Mouse (Mus musculus) MEL (cell line): ENCODE measurements around the gene Npas3.

ENCODE experiments used
- MXI1 ChIP-seq: IDR thresholded peaks from 2 replicates; pipeline ENCODE4 v1.6.1; 2011; ENCODE audit warnings: mild to moderate bottlenecking, low read depth, low read length, improper control_type of control experiment
- POLR2A ChIP-seq, 2 experiments: IDR thresholded peaks; 2 replicates each; pipeline ENCODE4 v1.6.1; 2011 to 2012; ENCODE audit warnings: low read length in 2 of 2, mild to moderate bottlenecking in 2 of 2, control low read depth in 1 of 2, improper control_type of control experiment in 1 of 2, low read depth in 1 of 2, moderate library complexity in 1 of 2; ENCODE audit not compliant: control insufficient read depth in 1 of 2, insufficient read depth in 1 of 2, poor library complexity in 1 of 2
- SMC3 ChIP-seq: IDR thresholded peaks from 2 replicates; pipeline ENCODE4 v1.6.1; 2011; ENCODE audit warnings: low read depth, low read length, improper control_type of control experiment

GRCm38 (mm10) chr12:53321018-53321417 lies 72.5 kb downstream of the Npas3 start:
- no peak for TF ChIP-seq POLR2A (IDR thresholded peaks at IDR 0.05; ENCODE audit: control insufficient read depth in 1 of 2, insufficient read depth in 1 of 2, low read depth in 1 of 2, low read length in 2 of 2, poor library complexity in 1 of 2)
- no peak for TF ChIP-seq MXI1
- TF ChIP-seq SMC3: no peak
